Mouse (Mus musculus): ENCODE measurements around the gene Chst10.

DNA sequence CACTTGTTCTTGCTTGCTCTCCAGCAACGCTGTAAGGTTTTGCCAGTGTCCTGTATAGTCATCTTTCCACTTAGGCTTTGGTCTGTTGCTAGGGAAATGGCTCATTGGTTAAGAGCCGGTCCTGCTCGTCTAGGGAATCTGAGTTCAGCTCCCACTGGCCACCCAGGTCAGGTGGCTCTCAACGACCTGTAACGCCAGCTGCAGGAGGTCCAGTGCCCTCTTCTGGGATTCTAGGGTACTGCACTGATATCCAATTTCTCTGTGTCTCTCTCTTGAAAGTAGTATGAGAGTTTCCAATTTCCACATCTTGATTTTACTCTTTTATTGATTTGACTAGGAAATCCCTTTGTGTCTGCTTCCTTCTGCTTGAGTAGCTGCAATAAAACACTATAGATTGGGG is 36.7 kb upstream of the Chst10 start:
- no peak for TF ChIP-seq POLR2A (IDR thresholded peaks at IDR 0.05; ENCODE audit: extremely low read depth, insufficient read depth, low read length)
- peak; percentile 63 for TF ChIP-seq CTCF (IDR thresholded peaks at IDR 0.05; ENCODE audit: low read depth, low read length)
